Mouse (Mus musculus): ENCODE data around the gene Btg3.

The Btg3 gene

DNA sequence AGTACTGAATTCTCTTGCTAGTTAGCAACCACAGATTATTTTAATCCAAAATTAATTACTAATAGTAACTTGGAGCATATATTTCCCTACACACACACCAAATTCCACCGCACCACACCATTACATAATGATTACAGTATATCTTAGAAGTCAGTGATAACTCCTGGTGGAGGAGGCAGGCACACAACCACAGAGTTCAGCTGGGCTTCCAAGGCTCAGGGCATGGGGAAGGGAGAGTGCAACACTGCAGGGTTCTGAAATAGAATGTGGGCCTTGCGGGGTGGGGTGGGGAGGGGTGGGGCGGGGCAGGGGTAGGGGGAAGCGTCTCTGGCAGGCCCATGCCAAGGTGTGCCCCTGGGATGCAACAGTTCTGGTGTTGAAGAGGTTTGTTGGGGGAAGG, 81.4 kb downstream of the Btg3 start:
- no peak for DNase-seq

DNA sequence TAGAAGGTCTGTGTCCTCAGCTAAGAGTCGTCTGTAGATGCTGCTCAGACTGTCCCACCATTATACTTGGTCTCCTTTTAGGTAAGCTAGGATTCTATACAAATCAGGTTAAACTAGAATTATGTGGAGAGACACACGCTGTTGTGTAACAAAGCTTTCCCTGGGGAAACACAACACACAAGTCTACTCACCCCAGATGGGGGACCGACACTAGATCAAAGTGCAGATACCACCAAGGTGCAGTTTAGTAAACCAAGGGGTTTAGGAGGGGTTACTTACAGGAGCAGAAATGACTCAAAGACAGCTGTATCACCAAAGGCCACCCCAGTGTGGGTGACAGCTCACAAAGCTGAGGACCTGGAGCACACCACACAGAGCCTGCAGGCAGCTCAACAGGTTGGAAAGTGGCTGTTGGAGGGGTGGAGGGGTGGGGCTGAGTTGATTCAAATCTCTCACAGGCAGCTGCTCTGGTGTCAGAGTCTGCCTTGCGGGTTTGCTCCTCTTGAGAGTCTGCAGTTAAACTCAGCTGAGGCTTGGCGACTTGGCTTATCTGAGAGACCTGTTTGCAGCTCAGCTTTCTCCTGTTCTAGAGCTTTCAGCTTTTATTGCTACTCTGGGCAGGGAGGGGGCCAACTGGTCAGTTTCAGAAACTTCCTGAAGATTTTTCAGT, 82.3 kb downstream of the Btg3 start:
- peak; percentile 66 for DNase-seq

GRCm38 (mm10) chr16:78294051-78294450, 82.9 kb downstream of the Btg3 start:
- DNase-seq: no peak

DNA sequence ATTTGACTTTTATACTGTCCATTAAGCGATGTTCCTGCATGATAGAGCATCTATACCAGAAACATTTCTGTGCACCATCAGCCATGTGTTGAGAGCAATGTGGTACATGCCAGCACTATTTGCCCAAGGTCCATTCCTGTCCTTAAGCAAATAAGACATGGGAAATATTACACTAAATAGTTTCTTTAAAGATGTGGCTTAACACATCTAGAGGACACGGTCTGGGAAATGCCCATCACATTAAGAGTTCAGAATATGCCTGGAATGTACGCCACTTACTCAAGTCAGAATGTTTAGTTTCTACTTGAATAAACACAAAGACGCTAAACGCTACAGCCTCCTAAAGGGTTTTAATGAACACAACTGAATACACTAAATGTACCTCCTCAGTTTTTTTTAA, 93.8 kb downstream of the Btg3 start:
- no peak for DNase-seq
